Mouse (Mus musculus) liver, embryonic 12.5 days (tissue): ENCODE data around the gene Sspo. TPM values are rescaled to one million over a fixed set of nuclear protein-coding genes. Genes with fewer than 3 reads are reported as not detected.

Source experiments
- ATAC-seq: fragments of 200-750 bp; cut with Nextera tagmentation; 2 replicates; pipeline ENCODE4 v1.8.0; 2017; ENCODE audit warnings: moderate number of reproducible peaks, mild to moderate bottlenecking, moderate library complexity
- H3K27ac ChIP-seq: fragments of 300-500 bp; sonication (generic); 2 replicates; pipeline ENCODE4 v1.5.1; 2016; ENCODE audit warnings: mild to moderate bottlenecking
- H3K27me3 ChIP-seq: fragments of 300-500 bp; sonication (generic); replicated peaks from 2 replicates; pipeline ENCODE4 v1.6.1; 2016; ENCODE audit warnings: mild to moderate bottlenecking, moderate library complexity
- H3K36me3 ChIP-seq: fragments of 300-500 bp; sonication (generic); 2 replicates; pipeline ENCODE4 v1.6.1; 2016; ENCODE audit warnings: mild to moderate bottlenecking, moderate library complexity
- H3K4me1 ChIP-seq: fragments of 300-500 bp; sonication (generic); 2 replicates; pipeline ENCODE4 v1.6.1; 2016
- H3K4me2 ChIP-seq: fragments of 300-500 bp; sonication (generic); 2 replicates; pipeline ENCODE4 v1.6.1; 2016; ENCODE audit warnings: mild to moderate bottlenecking, moderate library complexity
- H3K4me3 ChIP-seq: fragments of 300-500 bp; sonication (generic); 2 replicates; pipeline ENCODE4 v1.5.1; 2016; ENCODE audit warnings: mild to moderate bottlenecking, moderate library complexity
- H3K9ac ChIP-seq: fragments of 300-500 bp; sonication (generic); 2 replicates; pipeline ENCODE4 v1.6.1; 2016; ENCODE audit warnings: mild to moderate bottlenecking, moderate library complexity
- H3K9me3 ChIP-seq: fragments of 300-500 bp; sonication (generic); replicated peaks from 2 replicates; pipeline ENCODE4 v1.6.1; 2016; ENCODE audit warnings: mild to moderate bottlenecking, moderate library complexity
- WGBS: fragments of 180-500 bp; shearing (Covaris S2); methylation state at CpG from one replicate; pipeline ENCODE4 v1.1.7; 2016; ENCODE audit not compliant: insufficient replicate concordance; 5-methylcytosine and 5-hydroxymethylcytosine counted together
- polyA plus RNA-seq: library from polyadenylated mRNA; unstranded; fragments of >200 nt; fragmentation: Nextera tagmentation; extraction: Ambion mirVana; gene quantifications from 2 replicates; pipeline ENCODE4 v1.2.1, GENCODE M21; 2016

Gene Sspo
- 0.04 TPM in 1 of 2 replicates, not detected in the other for polyA plus RNA-seq

DNA sequence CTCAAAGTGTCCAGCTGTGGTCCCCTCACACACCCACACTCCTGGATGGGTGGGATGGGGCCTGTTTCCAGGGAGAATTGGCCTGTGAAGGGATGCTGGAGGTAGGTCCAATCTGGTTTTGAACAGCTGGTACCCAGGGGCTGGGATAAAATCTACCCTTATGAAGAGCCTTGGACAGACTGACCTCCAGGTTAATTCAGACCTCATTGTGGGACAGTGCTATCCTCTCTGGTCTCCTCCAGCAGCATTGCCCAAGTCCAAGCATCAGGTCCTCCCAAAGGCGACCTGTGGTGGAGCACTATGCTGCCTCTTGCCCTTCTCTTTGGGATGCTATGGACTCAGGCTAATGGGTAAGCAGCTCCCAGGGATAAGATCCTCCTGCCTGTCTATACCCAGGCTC lies at the start of gene Sspo:
Sspo (plus strand) TSS at position 301 of the 400 bp plus-strand sequence.
- ATAC-seq, result no peak
- Histone ChIP-seq H3K9me3 (no peaks in the 10 kb centered on the region), H3K9ac (no peak within 1 kb of the TSS), H3K4me1 (peaks cover 21% of the 10 kb centered on the region; the same call in 1 of the 2 replicates), H3K27me3 (peaks cover 44% of the 10 kb centered on the region), H3K27ac (no peak within 1 kb of the TSS), H3K4me2 (no peak within 1 kb of the TSS), H3K4me3 (no peak within 1 kb of the TSS), H3K36me3 (no peaks in the 10 kb centered on the region)
- 36% methylated on average over 1 of the region's 1 CpGs for WGBS

DNA sequence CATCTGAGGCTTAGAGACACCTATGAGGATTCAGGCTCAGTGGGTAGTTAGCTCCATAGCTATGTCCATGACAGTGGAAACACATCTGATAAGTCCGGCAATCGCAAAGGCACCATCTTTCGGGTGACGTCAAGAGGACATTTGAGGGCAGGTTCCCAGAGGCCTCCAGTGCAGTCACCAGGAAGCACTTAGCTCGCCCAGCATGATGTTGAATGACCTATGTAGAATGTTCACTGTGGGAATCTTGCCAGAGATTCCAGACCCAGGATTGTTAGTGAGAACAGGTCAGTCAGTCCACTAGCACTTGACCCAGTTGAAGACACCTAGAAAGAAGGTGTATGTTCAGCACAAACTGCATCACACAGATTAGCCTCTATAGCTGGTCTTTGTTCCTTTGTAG lies 48.1 kb upstream of the Sspo start:
- Histone ChIP-seq H3K9ac (no peak overlapping the region), H3K36me3 (peaks cover 11% of the 10 kb centered on the region; the same call in 1 of the 2 replicates), H3K4me2 (no peak overlapping the region), H3K4me3 (no peak overlapping the region), H3K9me3 (no peaks in the 10 kb centered on the region), H3K4me1 (peaks cover 21% of the 10 kb centered on the region), H3K27me3 (no peaks in the 10 kb centered on the region), H3K27ac (no peak overlapping the region)
- ATAC-seq, result no peak
- WGBS, result 83% methylated on average over 5 of the region's 5 CpGs

GRCm38 (mm10) chr6:48404071-48404470 lies 44.0 kb upstream of the Sspo start:
- Histone ChIP-seq H3K36me3 (peaks cover 36% of the 10 kb centered on the region), H3K4me1 (no peaks in the 10 kb centered on the region), H3K4me2 (no peak overlapping the region), H3K9me3 (no peaks in the 10 kb centered on the region), H3K27ac (no peak overlapping the region), H3K9ac (no peak overlapping the region), H3K4me3 (no peak overlapping the region), H3K27me3 (no peaks in the 10 kb centered on the region)
- 76% methylated on average over 5 of the region's 5 CpGs for WGBS
- ATAC-seq, result no peak

- Histone ChIP-seq H3K27me3 (no peaks in the 10 kb centered on the region), H3K9me3 (no peaks in the 10 kb centered on the region), H3K4me3 (no peak overlapping the region), H3K9ac (no peak overlapping the region), H3K36me3 (peaks cover 79% of the 10 kb centered on the region), H3K27ac (no peak overlapping the region), H3K4me2 (no peak overlapping the region), H3K4me1 (no peaks in the 10 kb centered on the region)
- WGBS, result 77% methylated on average over 4 of the region's 4 CpGs
- no peak for ATAC-seq
Measured at GRCm38 (mm10) chr6:48409726-48410343, 38.2 kb upstream of the Sspo start.

GRCm38 (mm10) chr6:48410551-48410950 lies 37.5 kb upstream of the Sspo start:
- Histone ChIP-seq H3K9ac (no peak overlapping the region), H3K27ac (no peak overlapping the region), H3K36me3 (peaks cover 79% of the 10 kb centered on the region), H3K9me3 (no peaks in the 10 kb centered on the region), H3K4me2 (no peak overlapping the region), H3K4me1 (no peaks in the 10 kb centered on the region), H3K4me3 (no peak overlapping the region), H3K27me3 (no peaks in the 10 kb centered on the region)
- ATAC-seq, result no peak
- 76% methylated on average over 3 of the region's 3 CpGs for WGBS

- WGBS, result 75% methylated on average over 6 of the region's 6 CpGs
- Histone ChIP-seq H3K9me3 (no peaks in the 10 kb centered on the region), H3K9ac (no peak overlapping the region), H3K4me2 (no peak overlapping the region), H3K4me3 (no peak overlapping the region), H3K27ac (no peak overlapping the region), H3K27me3 (no peaks in the 10 kb centered on the region), H3K4me1 (no peaks in the 10 kb centered on the region), H3K36me3 (peaks cover 80% of the 10 kb centered on the region)
- ATAC-seq, result no peak
Measured at GRCm38 (mm10) chr6:48411193-48412092, 36.6 kb upstream of the Sspo start.

DNA sequence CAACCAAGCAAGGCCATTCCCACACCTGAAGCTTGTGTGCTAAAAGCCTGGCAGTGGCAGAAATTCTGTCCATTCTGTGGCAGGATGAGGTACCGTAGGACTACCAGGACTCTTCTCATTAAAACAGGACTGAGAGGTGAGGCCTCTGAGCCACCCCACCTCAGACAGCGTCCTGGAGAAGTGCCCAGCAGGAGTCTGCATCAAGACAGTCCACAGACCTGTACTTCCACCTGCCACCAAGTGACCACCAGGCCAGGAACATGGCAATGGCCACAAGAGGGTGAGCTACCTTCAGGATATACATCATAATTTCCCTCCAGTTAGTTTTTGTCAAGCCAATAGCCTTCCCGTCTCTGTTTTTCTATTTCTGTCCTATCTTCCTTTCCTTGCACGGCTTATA lies 35.9 kb upstream of the Sspo start:
- no peak overlapping the region for H3K9ac ChIP-seq
- H3K36me3 ChIP-seq, result peaks cover 84% of the 10 kb centered on the region
- no peaks in the 10 kb centered on the region for H3K9me3 ChIP-seq
- no peaks in the 10 kb centered on the region for H3K27me3 ChIP-seq
- H3K4me1 ChIP-seq, result no peaks in the 10 kb centered on the region
- WGBS, result 80% methylated on average over 4 of the region's 4 CpGs
- no peak overlapping the region for H3K4me3 ChIP-seq
- H3K27ac ChIP-seq, result no peak overlapping the region
- H3K4me2 ChIP-seq, result no peak overlapping the region
- ATAC-seq, result no peak

DNA sequence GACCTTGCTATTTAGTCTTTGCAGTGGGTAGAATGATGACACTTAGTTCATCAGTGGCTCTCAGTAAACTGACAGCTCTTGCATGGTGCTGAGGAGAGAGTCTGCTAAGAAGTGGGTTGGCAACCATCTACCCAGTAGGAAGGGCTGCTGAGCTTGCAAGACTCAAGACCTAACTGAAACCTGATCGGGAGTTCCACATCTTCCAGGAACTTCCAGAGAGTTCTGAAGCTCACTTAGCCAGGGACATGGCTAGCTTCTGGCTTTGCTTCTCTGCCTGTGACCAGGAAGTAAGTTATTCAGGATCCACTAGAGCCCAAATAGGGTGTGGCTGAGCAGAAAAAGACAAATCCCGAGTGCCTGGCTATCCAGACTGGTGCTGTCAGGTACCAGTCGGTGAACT lies 35.4 kb upstream of the Sspo start:
- no peak overlapping the region for H3K4me2 ChIP-seq
- H3K36me3 ChIP-seq, result peaks cover 86% of the 10 kb centered on the region
- ATAC-seq, result no peak
- H3K27ac ChIP-seq, result no peak overlapping the region
- no peaks in the 10 kb centered on the region for H3K4me1 ChIP-seq
- no peaks in the 10 kb centered on the region for H3K9me3 ChIP-seq
- 77% methylated on average over 3 of the region's 3 CpGs for WGBS
- no peak overlapping the region for H3K4me3 ChIP-seq
- no peak overlapping the region for H3K9ac ChIP-seq
- no peaks in the 10 kb centered on the region for H3K27me3 ChIP-seq

DNA sequence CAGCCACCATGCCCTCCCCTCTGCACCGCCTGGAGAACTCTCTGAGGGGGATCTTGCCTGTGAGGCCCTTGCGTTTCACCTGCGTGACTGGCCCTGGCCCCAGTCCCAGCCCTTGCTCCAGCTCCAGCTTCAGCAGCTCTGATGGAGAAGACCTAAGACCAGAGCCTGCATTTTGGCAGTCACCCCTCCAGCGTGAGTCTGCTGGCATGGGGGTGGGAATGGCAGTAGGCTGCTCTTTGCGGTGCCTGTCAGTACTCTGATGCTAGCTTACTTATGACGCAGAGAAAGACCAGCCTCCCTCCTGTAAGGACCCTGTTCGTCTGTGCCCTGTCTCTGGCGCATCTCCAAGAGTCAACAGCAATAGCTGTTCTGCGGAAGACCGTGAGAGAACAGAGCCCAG lies 34.9 kb upstream of the Sspo start:
- no peak overlapping the region for H3K9ac ChIP-seq
- 82% methylated on average over 10 of the region's 10 CpGs for WGBS
- ATAC-seq, result no peak

GRCm38 (mm10) chr6:48414886-48415285 lies 33.1 kb upstream of the Sspo start:
- no peak for ATAC-seq
- Histone ChIP-seq H3K36me3 (peaks cover 71% of the 10 kb centered on the region), H3K9me3 (no peaks in the 10 kb centered on the region), H3K9ac (no peak overlapping the region), H3K27me3 (no peaks in the 10 kb centered on the region), H3K27ac (no peak overlapping the region), H3K4me3 (no peak overlapping the region), H3K4me1 (no peaks in the 10 kb centered on the region), H3K4me2 (no peak overlapping the region)
- WGBS, result 63% methylated on average over 1 of the region's 1 CpGs

More for the DNA sequence above, 34.9 kb upstream of the Sspo start:
- peaks cover 86% of the 10 kb centered on the region for H3K36me3 ChIP-seq
- no peak overlapping the region for H3K4me2 ChIP-seq
- H3K27me3 ChIP-seq, result no peaks in the 10 kb centered on the region
- H3K4me1 ChIP-seq, result no peaks in the 10 kb centered on the region
- no peaks in the 10 kb centered on the region for H3K9me3 ChIP-seq
- H3K27ac ChIP-seq, result no peak overlapping the region
- no peak overlapping the region for H3K4me3 ChIP-seq

GRCm38 (mm10) chr6:48415636-48416035 lies 32.4 kb upstream of the Sspo start:
- Histone ChIP-seq H3K4me1 (no peaks in the 10 kb centered on the region), H3K9ac (no peak overlapping the region), H3K4me3 (no peak overlapping the region), H3K27me3 (no peaks in the 10 kb centered on the region), H3K4me2 (no peak overlapping the region), H3K9me3 (no peaks in the 10 kb centered on the region), H3K36me3 (peaks cover 64% of the 10 kb centered on the region), H3K27ac (no peak overlapping the region)
- no peak for ATAC-seq
- 81% methylated on average over 7 of the region's 7 CpGs for WGBS

DNA sequence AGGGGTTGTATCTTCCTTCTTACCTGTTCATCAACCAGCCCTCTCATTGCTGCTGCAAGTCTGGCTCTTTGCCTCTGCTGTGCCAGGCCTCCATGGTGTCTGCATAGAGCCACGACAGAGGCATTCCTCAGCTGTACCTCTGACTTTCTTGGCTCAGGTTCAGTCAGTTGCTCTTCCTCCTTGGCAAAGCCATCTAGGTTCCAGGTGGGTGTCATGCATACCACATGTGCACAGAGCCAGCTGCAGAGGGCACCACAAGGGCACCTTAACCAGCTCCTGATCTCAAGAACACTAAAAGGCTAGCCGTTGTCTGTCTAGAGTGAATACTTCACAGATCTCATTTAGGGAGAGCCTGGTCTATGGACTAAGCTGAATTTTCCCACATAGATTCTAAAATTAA lies 31.5 kb upstream of the Sspo start:
- no peaks in the 10 kb centered on the region for H3K4me1 ChIP-seq
- no peak for ATAC-seq
- H3K27ac ChIP-seq, result no peak overlapping the region
- H3K9me3 ChIP-seq, result no peaks in the 10 kb centered on the region
- 73% methylated on average over 2 of the region's 2 CpGs for WGBS
- no peak overlapping the region for H3K4me3 ChIP-seq
- no peaks in the 10 kb centered on the region for H3K27me3 ChIP-seq
- H3K9ac ChIP-seq, result no peak overlapping the region
- no peak overlapping the region for H3K4me2 ChIP-seq
- H3K36me3 ChIP-seq, result peaks cover 55% of the 10 kb centered on the region
